Mouse (Mus musculus) neural tube, embryonic 12.5 days (tissue): ENCODE data around the gene Plekhs1. TPM values are rescaled to one million over a fixed set of nuclear protein-coding genes. Genes with fewer than 3 reads are reported as not detected.

Experiments
- ATAC-seq: fragments of 200-750 bp; cut with Nextera tagmentation; 2 replicates; pipeline ENCODE4 v1.8.0; 2017; ENCODE audit warnings: low read depth, mild to moderate bottlenecking, moderate TSS enrichment, moderate library complexity; ENCODE audit not compliant: low FRiP score
- H3K27ac ChIP-seq: fragments of 300-500 bp; sonication (generic); 2 replicates; pipeline ENCODE4 v1.5.1; 2016
- H3K27me3 ChIP-seq: fragments of 300-500 bp; sonication (generic); replicated peaks from 2 replicates; pipeline ENCODE4 v1.6.1; 2016; ENCODE audit warnings: mild to moderate bottlenecking
- H3K36me3 ChIP-seq: fragments of 300-500 bp; sonication (generic); 2 replicates; pipeline ENCODE4 v1.6.1; 2016; ENCODE audit warnings: mild to moderate bottlenecking
- H3K4me1 ChIP-seq: fragments of 300-500 bp; sonication (generic); 2 replicates; pipeline ENCODE4 v1.6.1; 2016
- H3K4me2 ChIP-seq: fragments of 300-500 bp; sonication (generic); replicated peaks from 2 replicates; pipeline ENCODE4 v1.6.1; 2016; ENCODE audit warnings: mild to moderate bottlenecking
- H3K4me3 ChIP-seq: fragments of 300-500 bp; sonication (generic); 2 replicates; pipeline ENCODE4 v1.5.1; 2016
- H3K9ac ChIP-seq: fragments of 300-500 bp; sonication (generic); 2 replicates; pipeline ENCODE4 v1.6.1; 2016; ENCODE audit warnings: mild to moderate bottlenecking
- H3K9me3 ChIP-seq: fragments of 300-500 bp; sonication (generic); 2 replicates; pipeline ENCODE4 v1.6.1; 2016; ENCODE audit warnings: mild to moderate bottlenecking
- WGBS: fragments of 180-500 bp; shearing (Covaris S2); methylation state at CpG from one replicate; pipeline ENCODE4 v1.1.7; 2016; 5-methylcytosine and 5-hydroxymethylcytosine counted together
- polyA plus RNA-seq: library from polyadenylated mRNA; unstranded; fragments of >200 nt; fragmentation: Nextera tagmentation; extraction: Ambion mirVana; gene quantifications from 2 replicates; pipeline ENCODE4 v1.2.1, GENCODE M21; 2016

The Plekhs1 gene
- polyA plus RNA-seq, 1 experiment from 2014 or later = 0.15 TPM

DNA sequence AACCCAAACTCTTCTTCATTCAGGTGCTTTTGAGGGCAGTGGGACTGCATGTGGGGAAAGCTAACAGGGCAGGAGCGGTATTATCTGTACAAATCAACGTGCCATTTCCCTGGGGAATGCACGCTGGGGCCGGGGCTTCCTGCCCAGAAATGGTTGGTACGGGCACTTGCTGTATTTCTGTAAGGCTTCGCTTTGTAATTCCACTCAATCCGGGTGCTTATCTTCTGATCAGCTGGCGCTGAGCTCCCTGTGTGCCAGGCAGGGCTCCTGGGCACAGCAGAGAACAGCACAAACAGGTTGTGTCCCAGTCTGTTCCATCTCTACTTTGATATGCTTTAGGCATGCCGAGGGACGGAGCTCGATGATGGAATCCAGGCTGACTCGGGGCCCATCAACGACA, 25.1 kb upstream of the Plekhs1 start:
- no peaks in the 10 kb centered on the region for H3K9me3 ChIP-seq
- peaks cover 10% of the 10 kb centered on the region; the same call in 1 of the 2 replicates for H3K4me1 ChIP-seq
- H3K4me3 ChIP-seq = no peak overlapping the region
- 0 out of 2 replicates have a peak, but pooled peaks cover 3% of the 10 kb centered on the region for H3K36me3 ChIP-seq
- no peaks in the 10 kb centered on the region for H3K27me3 ChIP-seq
- 92% methylated on average over 13 of the region's 13 CpGs for WGBS
- no peak for ATAC-seq
- no peak overlapping the region for H3K27ac ChIP-seq
- no peak overlapping the region for H3K9ac ChIP-seq
- H3K4me2 ChIP-seq = no peak overlapping the region

DNA sequence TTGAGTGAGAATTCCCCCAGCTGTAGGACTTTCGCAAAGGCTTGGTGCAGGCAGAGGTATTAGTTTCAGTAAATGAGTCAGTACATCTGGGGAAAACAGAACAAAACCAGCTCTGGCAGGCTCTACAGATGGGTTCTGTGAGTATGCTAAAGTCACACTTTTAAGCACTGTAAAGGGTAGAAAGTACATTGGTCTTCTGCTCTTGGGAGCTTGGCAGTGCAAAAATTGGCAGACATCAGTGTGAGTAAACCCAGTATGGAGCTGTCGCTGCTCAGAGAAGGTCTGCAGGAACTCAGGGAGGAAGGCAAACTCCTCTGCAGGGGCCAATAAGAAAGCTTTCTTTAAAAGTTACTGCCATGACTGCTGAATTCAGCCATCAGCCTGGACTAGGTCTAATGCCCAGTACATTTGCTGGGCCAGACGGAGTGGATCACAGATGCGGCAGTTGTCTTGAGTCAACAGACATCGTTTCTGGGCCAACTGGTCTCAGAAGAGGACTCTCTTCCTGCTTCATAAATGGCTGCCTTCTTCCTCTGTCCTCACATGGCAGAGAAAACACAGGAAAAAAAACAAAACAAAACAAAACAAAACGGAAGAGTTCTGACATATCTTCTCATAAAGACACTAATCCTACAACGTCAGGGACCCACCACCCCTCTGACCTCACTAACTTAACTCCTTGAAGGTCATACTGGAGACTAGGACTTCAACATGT, 22.9 kb upstream of the Plekhs1 start:
- no peak for ATAC-seq
- Histone ChIP-seq H3K36me3 (0 out of 2 replicates have a peak, but pooled peaks cover 3% of the 10 kb centered on the region), H3K4me2 (no peak overlapping the region), H3K4me3 (no peak overlapping the region), H3K9ac (no peak overlapping the region), H3K9me3 (no peaks in the 10 kb centered on the region), H3K4me1 (peaks cover 10% of the 10 kb centered on the region; the same call in 1 of the 2 replicates), H3K27me3 (no peaks in the 10 kb centered on the region), H3K27ac (no peak overlapping the region)
- WGBS = 88% methylated on average over 7 of the region's 7 CpGs

DNA sequence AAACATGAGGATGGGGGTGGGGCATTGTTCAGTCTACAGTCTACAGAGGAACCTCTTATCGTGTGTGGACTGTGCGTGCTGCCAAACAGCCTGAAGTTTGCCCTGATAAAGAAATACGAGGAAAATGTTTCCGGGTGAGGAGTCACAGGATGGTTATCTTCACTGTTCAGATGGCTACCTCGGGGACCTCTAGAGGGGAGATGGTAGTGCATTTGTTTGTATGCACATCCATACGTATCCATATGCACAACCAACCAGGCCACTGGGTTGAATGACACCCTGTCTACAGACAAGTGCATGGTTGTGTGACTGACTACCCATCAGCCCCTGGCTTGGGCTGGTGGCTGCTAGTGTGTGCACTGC, 22.4 kb upstream of the Plekhs1 start:
- H3K27me3 ChIP-seq = no peaks in the 10 kb centered on the region
- no peak for ATAC-seq
- H3K4me3 ChIP-seq = no peak overlapping the region
- H3K36me3 ChIP-seq = 0 out of 2 replicates have a peak, but pooled peaks cover 3% of the 10 kb centered on the region
- WGBS = 91% methylated on average over 6 of the region's 6 CpGs
- no peak overlapping the region for H3K4me2 ChIP-seq
- no peaks in the 10 kb centered on the region for H3K9me3 ChIP-seq
- no peak overlapping the region for H3K9ac ChIP-seq
- no peak overlapping the region for H3K27ac ChIP-seq
- peaks cover 10% of the 10 kb centered on the region; the same call in 1 of the 2 replicates for H3K4me1 ChIP-seq

DNA sequence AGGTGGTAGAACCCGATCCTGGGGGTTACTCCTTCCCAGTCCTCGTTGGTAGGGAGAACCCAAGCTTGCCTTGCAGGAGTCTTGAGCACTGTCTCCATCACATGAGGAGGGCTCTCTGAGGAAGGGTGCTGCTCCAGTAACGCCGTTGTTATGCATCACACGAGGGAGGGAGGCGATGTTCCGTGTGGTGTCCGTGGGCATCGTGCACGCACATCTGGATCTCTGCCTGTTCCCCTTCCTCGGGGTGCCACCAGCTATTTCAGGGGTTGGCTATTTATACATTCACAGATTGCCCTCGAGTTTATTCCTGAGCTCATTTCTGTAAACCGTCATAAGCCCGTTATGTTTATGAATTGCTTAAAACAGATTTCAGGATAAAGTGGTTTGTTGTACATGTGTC, 18.0 kb upstream of the Plekhs1 start:
- Histone ChIP-seq H3K36me3 (no peaks in the 10 kb centered on the region), H3K4me1 (no peaks in the 10 kb centered on the region)

DNA sequence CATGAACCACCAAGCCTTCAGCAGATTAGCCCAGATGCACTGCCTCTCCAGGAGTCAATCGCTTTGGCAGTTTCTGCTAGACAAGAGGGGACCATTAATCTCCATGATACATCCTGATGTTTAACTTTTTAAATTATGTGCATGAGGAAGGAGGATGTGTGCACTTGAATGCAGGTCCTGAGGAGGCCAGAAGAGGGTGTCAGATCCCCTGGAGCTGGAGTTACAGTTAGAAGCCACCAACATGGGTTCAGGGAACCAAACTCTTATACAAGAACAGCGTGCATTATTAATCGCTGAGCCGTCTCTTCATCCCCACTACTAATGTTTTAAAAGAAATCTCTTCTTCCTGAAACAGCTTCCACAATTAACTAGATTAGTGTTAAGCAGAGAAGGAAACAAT, 12.7 kb upstream of the Plekhs1 start:
- ATAC-seq = no peak
- Histone ChIP-seq H3K4me2 (no peak overlapping the region), H3K27ac (no peak overlapping the region), H3K4me3 (no peak overlapping the region), H3K9me3 (no peaks in the 10 kb centered on the region), H3K4me1 (no peaks in the 10 kb centered on the region), H3K36me3 (no peaks in the 10 kb centered on the region), H3K9ac (no peak overlapping the region), H3K27me3 (no peaks in the 10 kb centered on the region)
- 97% methylated on average over 4 of the region's 4 CpGs for WGBS

More for the DNA sequence above, 18.0 kb upstream of the Plekhs1 start:
- Histone ChIP-seq H3K4me3 (no peak overlapping the region), H3K9ac (no peak overlapping the region), H3K9me3 (no peaks in the 10 kb centered on the region), H3K27ac (no peak overlapping the region), H3K4me2 (no peak overlapping the region), H3K27me3 (no peaks in the 10 kb centered on the region)
- WGBS = 86% methylated on average over 14 of the region's 14 CpGs
- ATAC-seq = no peak

DNA sequence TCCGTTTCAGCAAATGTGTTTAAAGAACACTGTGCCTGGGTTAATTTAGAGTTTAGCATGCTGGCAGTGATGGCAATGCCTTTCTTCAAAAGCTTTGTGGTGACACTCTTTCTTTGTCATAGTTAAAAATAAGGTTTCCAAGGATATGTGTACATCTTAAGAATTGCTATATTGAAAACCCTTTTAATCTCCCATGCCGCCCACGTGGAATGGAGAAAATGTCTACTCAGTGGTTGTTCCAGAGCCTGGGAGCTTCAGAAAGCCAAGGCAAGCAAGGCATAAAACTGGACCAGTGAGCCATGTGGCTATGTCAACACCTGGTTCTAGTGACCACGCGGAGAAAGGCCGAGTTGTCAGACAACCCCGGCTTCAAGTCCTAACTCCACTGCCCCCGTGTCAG, 11.9 kb upstream of the Plekhs1 start:
- 93% methylated on average over 8 of the region's 8 CpGs for whole genome bisulfite sequencing
- Histone ChIP-seq H3K27me3 (no peaks in the 10 kb centered on the region), H3K4me1 (no peaks in the 10 kb centered on the region), H3K4me3 (no peak overlapping the region), H3K27ac (no peak overlapping the region), H3K36me3 (no peaks in the 10 kb centered on the region), H3K9ac (no peak overlapping the region), H3K9me3 (no peaks in the 10 kb centered on the region), H3K4me2 (no peak overlapping the region)
- no peak for ATAC-seq

DNA sequence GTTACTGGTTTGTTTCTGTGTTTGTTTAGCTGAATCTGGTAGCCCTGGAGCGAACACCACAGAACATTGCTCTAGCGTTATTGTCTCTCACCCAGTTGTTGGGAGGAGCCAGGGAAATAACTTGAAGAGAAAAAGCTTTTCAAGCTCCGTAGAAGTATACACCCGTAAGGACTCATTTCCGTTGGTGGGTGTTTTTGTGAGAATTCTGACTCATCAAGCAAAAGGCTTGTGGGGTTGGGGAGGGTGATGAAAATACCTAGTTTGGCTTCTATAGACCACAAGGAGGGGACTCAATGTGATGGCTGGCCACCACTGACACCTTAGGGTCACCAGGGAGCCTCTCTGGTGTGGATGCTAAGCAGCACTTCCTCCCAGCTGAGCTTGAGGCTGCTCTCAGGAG, 10.5 kb upstream of the Plekhs1 start:
- H3K27me3 ChIP-seq = no peaks in the 10 kb centered on the region
- no peak for ATAC-seq
- H3K4me1 ChIP-seq = no peaks in the 10 kb centered on the region
- no peaks in the 10 kb centered on the region for H3K36me3 ChIP-seq
- no peak overlapping the region for H3K4me2 ChIP-seq
- H3K9ac ChIP-seq = no peak overlapping the region
- no peak overlapping the region for H3K27ac ChIP-seq
- WGBS = 84% methylated on average over 5 of the region's 5 CpGs
- H3K9me3 ChIP-seq = no peaks in the 10 kb centered on the region
- no peak overlapping the region for H3K4me3 ChIP-seq

DNA sequence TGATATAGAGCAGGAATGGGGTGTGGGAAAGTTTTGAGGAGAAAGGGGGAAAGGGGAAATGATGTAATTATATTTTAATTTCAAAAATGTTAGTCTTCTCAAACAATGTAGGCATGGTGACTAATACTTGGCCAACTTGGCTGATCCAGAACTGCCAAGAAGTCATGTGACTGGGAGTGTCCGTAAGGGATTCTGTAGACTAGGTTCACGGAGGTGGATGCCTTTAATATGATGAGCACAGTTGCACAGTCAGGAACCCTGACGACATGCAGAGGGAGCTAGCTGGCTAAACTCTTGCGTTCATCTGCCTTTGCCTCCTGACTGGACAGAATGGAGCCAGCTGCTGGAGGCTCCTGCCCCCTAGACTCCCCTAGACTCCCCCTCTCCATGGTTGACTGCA, 9.6 kb upstream of the Plekhs1 start:
- Histone ChIP-seq H3K4me3 (no peak overlapping the region), H3K4me2 (no peak overlapping the region), H3K9me3 (no peaks in the 10 kb centered on the region), H3K27ac (no peak overlapping the region), H3K27me3 (no peaks in the 10 kb centered on the region), H3K36me3 (no peaks in the 10 kb centered on the region), H3K9ac (no peak overlapping the region), H3K4me1 (no peaks in the 10 kb centered on the region)
- no peak for ATAC-seq
- WGBS = 89% methylated on average over 4 of the region's 4 CpGs

DNA sequence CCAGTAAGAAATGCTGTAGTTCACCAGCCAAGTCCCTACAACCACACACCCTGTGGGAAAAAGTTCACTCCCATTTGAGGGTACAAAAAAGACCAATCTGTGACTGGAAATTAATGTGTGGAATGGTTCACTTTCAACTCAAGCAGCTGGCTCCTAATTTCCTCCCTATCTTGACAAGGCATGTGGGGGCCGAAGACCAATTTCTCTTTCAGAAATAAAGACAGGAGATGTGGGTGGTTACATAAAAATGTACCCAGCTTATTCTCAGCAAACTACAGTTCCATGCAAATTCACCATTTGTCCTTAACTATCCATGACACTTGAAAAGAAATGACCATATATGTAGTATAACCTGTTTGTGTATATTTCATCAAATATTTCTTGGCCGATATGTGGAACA, 9.0 kb upstream of the Plekhs1 start:
- no peaks in the 10 kb centered on the region for H3K36me3 ChIP-seq
- no peak overlapping the region for H3K4me2 ChIP-seq
- ATAC-seq = no peak
- no peaks in the 10 kb centered on the region for H3K27me3 ChIP-seq
- no peak overlapping the region for H3K9ac ChIP-seq
- H3K4me3 ChIP-seq = no peak overlapping the region
- no peak overlapping the region for H3K27ac ChIP-seq
- no peaks in the 10 kb centered on the region for H3K4me1 ChIP-seq
- no peaks in the 10 kb centered on the region for H3K9me3 ChIP-seq
- 94% methylated on average over 2 of the region's 2 CpGs for WGBS

DNA sequence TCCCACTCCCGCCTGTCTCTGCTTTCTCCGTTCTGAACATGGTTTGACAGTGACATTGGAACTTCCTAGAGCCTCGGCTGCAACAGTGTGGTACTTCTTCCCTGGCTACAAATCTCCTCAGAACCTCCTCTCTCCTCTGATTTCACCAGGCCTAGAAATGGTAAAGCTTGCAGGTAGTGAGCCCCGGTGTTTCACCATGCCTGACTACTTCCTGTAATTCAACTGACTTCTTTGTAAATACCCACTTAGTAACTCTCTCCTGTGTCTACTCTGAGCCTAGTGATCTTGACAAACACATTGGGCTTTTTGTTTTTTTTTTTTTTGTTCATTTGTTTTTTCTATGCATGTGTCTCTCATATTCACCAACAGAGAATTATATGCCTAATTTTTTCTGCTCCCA, 6.6 kb upstream of the Plekhs1 start:
- ATAC-seq = no peak
- 80% methylated on average over 4 of the region's 4 CpGs for WGBS
- no peaks in the 10 kb centered on the region for H3K9me3 ChIP-seq

DNA sequence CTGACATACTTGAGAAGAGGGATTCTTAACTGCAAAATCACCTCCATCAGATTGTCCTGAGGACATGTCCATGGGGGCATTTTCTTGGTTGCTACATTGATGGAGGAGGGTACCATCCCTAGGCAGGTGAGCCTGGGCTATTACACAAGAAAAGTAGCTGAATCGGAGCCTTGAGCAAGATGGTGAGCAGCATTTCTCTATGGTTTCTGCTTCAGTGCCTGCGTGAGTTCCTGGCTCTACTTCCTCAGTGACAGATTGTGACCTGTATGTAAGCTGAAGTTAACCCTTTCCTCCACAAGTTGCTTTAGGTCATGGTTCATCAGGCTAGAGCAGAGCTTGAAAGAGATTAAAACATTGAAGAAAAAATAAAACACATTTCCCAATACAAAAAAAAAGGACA, 6.1 kb upstream of the Plekhs1 start:
- Histone ChIP-seq H3K9me3 (no peaks in the 10 kb centered on the region), H3K9ac (no peak overlapping the region), H3K36me3 (no peaks in the 10 kb centered on the region), H3K27me3 (no peaks in the 10 kb centered on the region), H3K27ac (no peak overlapping the region), H3K4me3 (no peak overlapping the region), H3K4me2 (no peak overlapping the region), H3K4me1 (no peaks in the 10 kb centered on the region)
- WGBS = 54% methylated on average over 2 of the region's 2 CpGs
- no peak for ATAC-seq

More for the DNA sequence above, 6.6 kb upstream of the Plekhs1 start:
- Histone ChIP-seq H3K27ac (no peak overlapping the region), H3K4me1 (no peaks in the 10 kb centered on the region), H3K4me2 (no peak overlapping the region), H3K27me3 (no peaks in the 10 kb centered on the region), H3K4me3 (no peak overlapping the region), H3K36me3 (no peaks in the 10 kb centered on the region), H3K9ac (no peak overlapping the region)

DNA sequence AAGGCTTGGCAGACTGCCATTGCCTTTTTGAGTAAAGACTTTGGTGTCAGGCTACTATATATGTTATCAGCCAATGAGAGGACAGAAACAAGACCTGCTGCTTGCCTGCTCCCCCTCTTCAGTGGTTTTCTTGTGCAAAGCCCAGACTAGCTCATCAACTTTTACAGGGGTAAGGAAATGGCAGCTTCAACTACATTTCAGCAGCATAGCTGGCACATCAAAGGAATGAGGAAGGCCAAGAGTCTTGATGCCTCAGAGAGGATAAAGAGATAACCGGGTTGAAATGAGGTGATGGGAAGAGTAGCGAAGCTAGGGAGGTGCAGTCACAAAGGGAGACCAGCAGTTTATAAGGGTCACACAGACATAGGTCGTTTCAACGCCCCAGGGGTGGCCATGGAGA, 3.9 kb upstream of the Plekhs1 start:
- Histone ChIP-seq H3K27me3 (no peaks in the 10 kb centered on the region), H3K36me3 (no peaks in the 10 kb centered on the region), H3K4me2 (no peak overlapping the region), H3K4me3 (no peak overlapping the region), H3K27ac (no peak overlapping the region), H3K9ac (no peak overlapping the region), H3K9me3 (no peaks in the 10 kb centered on the region), H3K4me1 (no peaks in the 10 kb centered on the region)
- 72% methylated on average over 4 of the region's 4 CpGs for WGBS
- ATAC-seq = no peak
